Mouse (Mus musculus) heart, postnatal 4 days (tissue): ENCODE measurements around the gene Efhc2. TPM values are rescaled to one million over a fixed set of nuclear protein-coding genes. Genes with fewer than 3 reads are reported as not detected.

Experiments used
- DNase-seq: peaks from one replicate; pipeline ENCODE4 v3.0.0; 2021
- total RNA-seq, 2 experiments: library from RNA; stranded (reverse); gene quantifications; 2 replicates each; pipeline ENCODE4 v1.2.3; 2021

The Efhc2 gene
- under 1 TPM; 0.31 to 0.45 TPM for total RNA-seq

DNA sequence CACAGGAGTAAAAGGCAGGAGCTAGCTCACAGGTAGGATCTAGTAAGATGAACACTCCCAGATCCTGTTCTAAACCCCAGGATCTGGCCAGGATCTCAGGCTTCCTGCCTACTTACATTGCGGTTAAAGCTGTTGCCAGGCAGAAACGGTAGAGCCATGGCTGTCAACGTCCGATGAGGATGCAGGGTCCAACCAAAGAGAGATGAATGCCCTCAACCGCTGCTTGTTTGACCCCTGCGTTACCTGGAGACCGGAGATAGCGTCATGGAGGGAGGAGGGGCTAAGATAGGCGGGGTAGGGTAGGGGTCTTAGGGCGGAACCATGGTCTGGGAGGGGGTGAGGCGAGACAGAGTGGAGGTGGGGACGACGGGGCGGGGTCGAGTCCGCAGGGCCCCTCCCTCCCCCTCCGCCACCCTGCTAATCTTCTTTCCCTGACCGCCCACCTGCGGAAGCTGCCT is at the start of gene Efhc2:
Gene Efhc2, minus strand, starts transcription at position 243 of the 458 bp plus-strand sequence.
- DNase-seq = no peak

DNA sequence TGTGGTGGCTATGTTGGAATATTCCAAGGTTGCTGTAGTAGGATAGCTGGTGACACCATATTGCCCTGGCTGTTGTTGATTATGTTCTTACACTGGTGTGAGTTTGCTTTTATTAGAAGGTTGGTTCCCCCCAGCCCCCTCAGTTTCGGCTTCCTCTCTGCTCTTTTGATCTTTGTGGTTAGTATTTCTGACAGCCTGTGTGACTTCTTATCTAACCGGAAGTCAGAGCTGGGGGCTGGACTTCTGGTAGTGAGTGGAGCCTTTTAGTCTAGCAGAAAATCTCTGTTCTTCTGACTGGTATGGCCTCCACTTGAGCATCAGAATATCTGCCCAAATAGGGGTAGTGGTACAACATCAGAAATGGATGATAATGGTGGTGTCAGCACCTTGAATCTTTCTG is 45.9 kb upstream of the Efhc2 start:
- no peak for DNase-seq

- DNase-seq = no peak
Observed at GRCm38 (mm10) chrX:17300349-17300880, 18.8 kb downstream of the Efhc2 start.

DNA sequence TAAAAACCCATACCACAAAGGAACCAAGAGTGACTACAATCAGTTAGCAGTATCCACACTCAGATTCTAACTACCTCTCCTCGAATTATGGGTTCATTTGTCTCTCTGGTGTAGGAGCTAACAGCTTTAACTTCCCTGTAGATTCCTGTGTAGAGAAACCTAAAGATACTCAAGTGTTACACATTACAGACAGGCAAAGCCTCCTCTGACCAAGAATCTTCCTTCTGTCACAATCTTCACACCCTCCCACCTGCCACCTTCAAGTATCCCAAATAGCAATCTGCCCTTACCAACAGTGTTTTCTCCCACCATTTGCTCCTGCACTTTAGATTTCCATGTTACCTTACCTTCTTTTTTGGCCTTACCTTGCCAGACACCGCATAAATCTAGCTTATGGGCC is 35.3 kb downstream of the Efhc2 start:
- no peak for DNase-seq

GRCm38 (mm10) chrX:17225141-17225540 is 94.0 kb downstream of the Efhc2 start:
- DNase-seq = no peak

- DNase-seq = no peak
Observed at GRCm38 (mm10) chrX:17217451-17217850, 101.7 kb downstream of the Efhc2 start.

GRCm38 (mm10) chrX:17213515-17213914 is 105.7 kb downstream of the Efhc2 start:
- DNase-seq = no peak

GRCm38 (mm10) chrX:17175748-17176147 is 143.4 kb downstream of the Efhc2 start:
- DNase-seq = no peak

DNA sequence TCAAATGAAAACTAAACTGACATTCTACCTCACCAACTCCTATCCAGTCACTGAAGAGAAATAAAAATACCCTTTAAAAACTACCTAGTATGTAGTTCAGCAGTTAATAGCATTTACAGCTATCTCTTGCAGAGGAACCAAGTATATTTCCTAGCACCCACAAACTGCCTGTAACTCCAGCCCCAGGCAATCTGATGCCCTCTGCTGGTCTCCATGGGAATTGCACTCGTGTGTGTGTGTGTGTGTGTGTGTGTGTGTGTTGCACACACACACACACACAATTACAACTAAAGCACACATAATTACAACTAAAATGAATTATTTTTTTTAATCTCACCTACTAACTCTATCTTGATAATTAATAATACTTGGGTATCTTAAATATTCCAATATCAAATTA is 153.5 kb downstream of the Efhc2 start:
- no peak for DNase-seq
